Mouse (Mus musculus) spleen, adult 2 months (tissue): ENCODE data around the gene Slit3.

ENCODE experiments used
- CTCF ChIP-seq: fragments of 200-500 bp; IDR thresholded peaks from 2 replicates; pipeline ENCODE4 v1.5.1; 2011; ENCODE audit warnings: mild to moderate bottlenecking, inconsistent platforms; ENCODE audit not compliant: insufficient read depth, insufficient read length, insufficient replicate concordance; ENCODE audit errors: extremely low read depth
- POLR2A ChIP-seq: fragments of 200-500 bp; IDR thresholded peaks from 2 replicates; pipeline ENCODE4 v1.6.1; 2011; ENCODE audit warnings: low read depth, low read length, inconsistent platforms

- TF ChIP-seq POLR2A (no peak), CTCF (no peak)
Measured at GRCm38 (mm10) chr11:35470853-35471252, 349.8 kb downstream of the Slit3 start.
